Mouse (Mus musculus) lung, postnatal 36 days (tissue): ENCODE data around the gene Gm5483.
"Not testable (repeated sequence)": the region's sequence is repeated elsewhere in the genome, so short reads cannot be mapped to it uniquely, and the experiment has no call there.

Experiments used
- DNase-seq: peaks from one replicate; pipeline ENCODE4 v3.0.0; 2022; ENCODE audit warnings: mixed read lengths

The Gm5483 gene

GRCm38 (mm10) chr16:36183912-36184311 is at the start of gene Gm5483:
Gene Gm5483, plus strand, starts transcription at chr16:36184212.
- DNase-seq: not testable (repeated sequence)

- DNase-seq: no peak
Measured at GRCm38 (mm10) chr16:36138201-36138600, 45.8 kb upstream of the Gm5483 start.

GRCm38 (mm10) chr16:36156402-36156975 is 27.5 kb upstream of the Gm5483 start, which contains the start of gene Stfa2l1:
Gene Stfa2l1, plus strand, starts transcription at chr16:36156811.
- no peak for DNase-seq

GRCm38 (mm10) chr16:36167841-36168240 is 16.2 kb upstream of the Gm5483 start:
- not testable (repeated sequence) for DNase-seq

- DNase-seq: no peak
Measured at GRCm38 (mm10) chr16:36176108-36176507, 7.9 kb upstream of the Gm5483 start.

GRCm38 (mm10) chr16:36179910-36180309 is 4.1 kb upstream of the Gm5483 start:
- DNase-seq: no peak

GRCm38 (mm10) chr16:36199226-36199625 is 15.2 kb downstream of the Gm5483 start:
- DNase-seq: no peak

- DNase-seq: no peak
Measured at GRCm38 (mm10) chr16:36203846-36204245, 19.8 kb downstream of the Gm5483 start.

GRCm38 (mm10) chr16:36205684-36206083 is 21.7 kb downstream of the Gm5483 start:
- not testable (repeated sequence) for DNase-seq

- DNase-seq: no peak
Measured at GRCm38 (mm10) chr16:36209967-36210453, 26.0 kb downstream of the Gm5483 start, which contains the start of gene Gm5416. Gene Gm5416, plus strand, starts transcription at chr16:36210403.

- DNase-seq: not testable (repeated sequence)
Measured at GRCm38 (mm10) chr16:36221168-36221567, 37.2 kb downstream of the Gm5483 start, which contains the start of gene 2010005H15Rik. Gene 2010005H15Rik, plus strand, starts transcription at chr16:36221468.
